Mouse (Mus musculus) lung, adult 2 months (tissue): Measurements from ENCODE around the gene Eml3.

Experiments
- CTCF ChIP-seq: fragments of 200-500 bp; IDR thresholded peaks from 2 replicates; pipeline ENCODE4 v1.5.1; 2011; ENCODE audit warnings: mild to moderate bottlenecking, low read length, control low read depth; ENCODE audit not compliant: insufficient read depth
- POLR2A ChIP-seq: fragments of 200-500 bp; IDR thresholded peaks from 2 replicates; pipeline ENCODE4 v1.6.1; 2011; ENCODE audit warnings: low read depth, mild to moderate bottlenecking, control low read depth, low read length, borderline replicate concordance; ENCODE audit errors: extremely low read depth

GRCm38 (mm10) chr19:8920836-8921291 is 8.5 kb upstream of the Eml3 start:
- TF ChIP-seq CTCF (no peak), POLR2A (no peak)
